Mouse (Mus musculus): ENCODE data around the gene Il2rb. TPM values are rescaled to one million over a fixed set of nuclear protein-coding genes. Genes with fewer than 3 reads are reported as not detected.

The Il2rb gene
- polyA plus RNA-seq, 1 experiment = 0.71 TPM

DNA sequence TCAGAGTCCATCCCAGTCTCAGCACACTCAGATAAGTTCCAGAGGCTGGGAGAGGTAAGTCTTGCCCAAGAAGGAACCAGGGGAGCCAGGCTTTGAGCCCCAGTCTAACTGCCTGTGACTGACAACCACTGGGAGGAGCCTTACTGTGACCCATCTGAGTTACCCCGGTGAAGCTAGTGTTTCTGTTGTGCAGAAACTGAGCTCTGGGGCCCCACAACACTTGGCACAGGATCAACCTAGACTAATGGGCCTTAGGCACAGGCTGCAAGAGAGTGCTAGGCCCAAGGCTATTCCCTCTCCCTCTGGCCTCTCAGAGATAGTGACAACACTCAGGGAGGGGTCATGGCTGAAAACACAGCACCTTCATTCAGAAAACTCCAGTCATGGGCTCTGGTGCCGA, 43.9 kb downstream of the Il2rb start:
- peaks cover 15% of the 10 kb centered on the region for H3K4me1 ChIP-seq (ENCODE audit: control insufficient read depth, insufficient read depth, insufficient read length, low read length)
- H3K27ac ChIP-seq (replicated peaks; ENCODE audit: low read depth, low read length) = no peak overlapping the region
- H3K4me3 ChIP-seq (ENCODE audit: insufficient read depth, low read depth, low read length) = no peak overlapping the region

DNA sequence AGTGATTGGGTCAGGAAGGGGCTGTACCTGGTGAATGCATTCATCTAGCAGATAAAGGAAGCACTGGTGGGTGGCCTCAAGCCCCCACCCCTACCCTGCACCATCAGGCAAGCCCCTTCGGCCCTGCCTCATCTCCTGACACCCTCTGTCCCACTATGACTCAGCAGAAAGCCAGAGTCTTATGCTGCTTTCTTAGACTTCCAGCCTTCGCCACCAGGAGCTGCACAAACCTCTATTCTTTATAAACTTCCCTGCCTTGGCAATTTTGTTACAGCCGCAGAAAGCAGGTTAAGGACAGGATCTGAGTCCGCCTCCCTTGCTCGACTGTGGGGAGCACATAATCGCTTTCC, 44.7 kb downstream of the Il2rb start:
- Histone ChIP-seq H3K4me1 (ENCODE audit: control insufficient read depth, insufficient read depth, insufficient read length, low read length) (peaks cover 15% of the 10 kb centered on the region), H3K27ac (replicated peaks; ENCODE audit: low read depth, low read length) (peak overlapping the region; percentile 37; the same call in 1 of the 2 replicates), H3K4me3 (ENCODE audit: insufficient read depth, low read depth, low read length) (no peak overlapping the region)

DNA sequence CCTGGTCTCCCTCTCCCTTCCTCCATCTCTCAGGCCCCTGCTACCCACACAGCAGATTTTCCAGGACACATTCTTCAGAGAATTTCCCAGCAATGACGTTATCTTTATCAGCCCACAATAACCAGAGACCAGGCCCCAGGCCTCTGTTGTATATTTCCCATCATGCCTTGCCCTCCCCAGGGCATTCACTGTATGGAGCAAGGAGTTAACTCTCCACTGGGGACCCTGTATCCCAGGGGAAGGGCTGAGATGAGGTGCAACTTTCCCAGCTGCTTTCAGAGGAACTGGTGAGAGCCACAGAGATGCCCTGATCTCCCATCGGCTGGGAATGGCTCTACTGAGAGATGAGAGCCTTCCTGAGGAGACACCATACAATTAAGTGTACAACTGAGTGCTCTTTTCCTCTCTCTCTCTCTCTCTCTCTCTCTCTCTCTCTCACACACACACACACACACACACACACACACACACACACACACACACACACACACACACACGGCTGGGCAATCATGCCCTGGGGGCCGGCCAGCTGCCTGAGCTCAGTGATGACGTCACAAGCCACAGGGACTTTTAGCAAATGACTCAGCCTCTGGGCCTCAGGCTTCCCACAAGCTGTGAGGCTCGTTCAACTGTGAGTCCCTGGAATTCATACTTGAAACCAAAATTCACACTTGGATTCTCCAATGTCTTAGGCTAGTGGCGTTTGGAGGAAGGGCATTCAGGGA, 45.2 kb downstream of the Il2rb start:
- Histone ChIP-seq H3K4me1 (ENCODE audit: control insufficient read depth, insufficient read depth, insufficient read length, low read length) (peaks cover 15% of the 10 kb centered on the region), H3K4me3 (ENCODE audit: insufficient read depth, low read depth, low read length) (no peak overlapping the region), H3K27ac (replicated peaks; ENCODE audit: low read depth, low read length) (peak overlapping the region; percentile 47)

DNA sequence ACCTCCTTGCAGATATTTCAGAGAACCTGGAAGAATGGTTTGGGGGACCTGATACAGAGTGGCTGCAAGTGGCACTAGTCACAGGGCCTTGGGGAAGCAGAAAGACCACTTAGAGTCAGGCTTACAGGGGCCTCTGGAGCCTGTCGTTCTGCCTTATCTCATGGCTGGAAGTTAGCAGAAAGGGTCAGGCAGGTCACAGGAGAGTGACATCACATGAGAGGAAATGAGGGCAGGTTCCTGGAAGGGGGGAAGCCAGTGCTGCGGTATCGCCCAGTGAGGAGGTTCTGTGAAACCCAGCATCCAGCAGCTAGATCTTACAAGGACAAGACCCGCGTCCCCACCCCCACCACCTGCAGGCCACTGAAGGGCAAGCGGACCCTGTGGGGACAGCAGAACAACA, 45.9 kb downstream of the Il2rb start:
- no peak overlapping the region for H3K4me3 ChIP-seq (ENCODE audit: insufficient read depth, low read depth, low read length)
- peak overlapping the region; percentile 47 for H3K27ac ChIP-seq (replicated peaks; ENCODE audit: low read depth, low read length)
- H3K4me1 ChIP-seq (ENCODE audit: control insufficient read depth, insufficient read depth, insufficient read length, low read length) = peaks cover 15% of the 10 kb centered on the region

DNA sequence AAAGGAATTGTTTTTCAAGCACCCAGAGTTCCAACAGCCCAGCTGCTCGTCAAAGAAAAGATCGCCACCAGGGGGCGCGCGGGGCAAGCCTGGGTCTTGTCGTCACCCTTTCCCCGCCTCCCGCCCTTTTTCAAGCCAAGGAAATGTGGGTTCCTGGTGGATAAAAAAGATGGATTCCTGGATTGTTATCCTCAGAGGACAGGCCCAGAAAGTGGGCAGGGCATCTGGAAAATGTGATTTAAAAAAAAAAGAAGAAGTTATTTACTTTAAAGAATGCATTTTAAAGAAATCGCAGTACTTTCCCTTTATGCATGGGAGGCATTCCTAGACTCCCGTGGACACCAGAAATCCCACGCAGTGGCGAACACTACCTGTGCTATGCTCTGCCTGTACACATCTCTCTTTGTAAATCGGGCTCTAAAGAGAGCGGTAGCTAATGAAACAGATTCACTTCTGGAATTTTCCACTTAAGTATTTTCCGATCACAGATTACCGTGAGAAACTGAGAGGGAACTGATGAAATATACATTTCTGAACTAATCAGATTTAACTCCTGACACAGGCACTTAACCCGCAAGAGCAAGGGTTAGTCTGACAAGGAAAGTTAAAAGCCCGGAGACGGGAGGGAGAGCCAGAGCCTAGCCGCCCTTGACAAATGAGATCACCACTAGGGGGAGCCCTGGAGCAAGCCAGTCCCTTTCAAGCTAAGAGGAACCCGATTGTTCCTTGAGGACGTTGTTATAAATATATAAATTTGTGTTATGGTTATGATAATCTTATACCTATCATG, 47.1 kb downstream of the Il2rb start:
- peak overlapping the region; percentile 89 for H3K27ac ChIP-seq (replicated peaks; ENCODE audit: low read depth, low read length)
- peak overlapping the region; percentile 50 for H3K4me3 ChIP-seq (ENCODE audit: insufficient read depth, low read depth, low read length)
- H3K4me1 ChIP-seq (ENCODE audit: control insufficient read depth, insufficient read depth, insufficient read length, low read length) = peaks cover 15% of the 10 kb centered on the region

DNA sequence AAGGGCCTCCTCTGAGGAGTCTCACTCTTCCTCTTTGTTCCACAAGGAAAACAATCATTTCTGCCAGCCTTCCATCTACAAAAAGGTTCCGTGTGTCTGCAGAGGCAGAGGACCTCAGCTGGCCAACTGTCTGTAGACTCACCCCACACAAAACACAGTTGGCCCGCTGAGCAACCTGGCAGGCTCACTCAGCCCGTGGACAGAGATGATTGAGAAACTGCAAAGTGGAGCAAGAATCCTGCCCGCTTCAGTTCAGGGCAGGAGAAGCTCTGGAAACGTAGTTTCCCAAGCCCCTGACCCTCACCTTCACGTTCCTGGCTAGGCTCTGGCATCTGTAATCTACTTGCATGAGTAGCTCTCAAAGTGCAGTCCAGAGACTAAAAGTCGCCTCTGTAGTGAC, 48.0 kb downstream of the Il2rb start:
- Histone ChIP-seq H3K4me1 (ENCODE audit: control insufficient read depth, insufficient read depth, insufficient read length, low read length) (peaks cover 15% of the 10 kb centered on the region), H3K27ac (replicated peaks; ENCODE audit: low read depth, low read length) (peak overlapping the region; percentile 43), H3K4me3 (ENCODE audit: insufficient read depth, low read depth, low read length) (no peak overlapping the region)

DNA sequence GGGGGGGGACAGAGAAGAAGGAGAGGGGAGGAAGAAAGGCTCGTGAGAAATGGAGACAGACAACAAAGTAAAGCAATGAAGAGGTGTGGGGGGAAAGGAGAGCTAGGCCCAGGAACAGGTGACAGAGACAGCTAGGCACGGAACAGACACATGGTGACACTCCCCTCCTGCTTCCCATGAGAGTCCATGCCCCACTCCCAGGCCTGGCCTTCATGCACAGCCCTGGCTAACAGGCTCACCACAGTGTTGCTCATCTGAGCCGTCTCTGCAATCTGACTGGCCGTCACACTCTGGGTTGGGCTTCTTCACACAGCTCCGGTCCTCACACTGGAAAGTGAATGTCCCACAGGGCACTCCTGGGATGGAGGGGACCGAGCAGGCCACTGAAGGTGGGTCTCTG, 51.2 kb downstream of the Il2rb start:
- peaks cover 1% of the 10 kb centered on the region; the same call in 1 of the 2 replicates for H3K4me1 ChIP-seq (ENCODE audit: control insufficient read depth, insufficient read depth, insufficient read length, low read length)
- H3K27ac ChIP-seq (replicated peaks; ENCODE audit: low read depth, low read length) = no peak overlapping the region
- no peak overlapping the region for H3K4me3 ChIP-seq (ENCODE audit: insufficient read depth, low read depth, low read length)

DNA sequence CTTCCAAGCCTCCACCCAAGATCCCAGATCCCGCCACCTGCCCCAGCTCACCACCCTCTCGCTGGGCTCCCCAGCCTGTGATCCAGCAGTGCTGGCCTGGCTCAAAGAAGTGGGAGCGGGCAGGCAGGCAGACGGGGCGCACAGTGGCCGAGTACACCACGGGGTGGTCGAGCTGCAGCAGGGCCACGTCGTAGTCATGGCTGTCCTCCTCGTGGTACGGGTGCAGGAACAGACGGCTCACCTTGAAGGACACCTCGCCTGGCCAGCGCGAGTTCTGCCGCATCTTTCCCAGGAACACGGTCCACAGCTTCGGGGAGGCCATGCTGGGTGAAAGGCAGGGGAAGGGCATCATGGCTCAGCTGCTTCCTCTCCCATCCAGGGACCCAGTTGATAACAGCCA, 52.8 kb downstream of the Il2rb start:
- no peak overlapping the region for H3K27ac ChIP-seq (replicated peaks; ENCODE audit: low read depth, low read length)
- no peak overlapping the region for H3K4me3 ChIP-seq (ENCODE audit: insufficient read depth, low read depth, low read length)
- no peaks in the 10 kb centered on the region for H3K4me1 ChIP-seq (ENCODE audit: control insufficient read depth, insufficient read depth, insufficient read length, low read length)

DNA sequence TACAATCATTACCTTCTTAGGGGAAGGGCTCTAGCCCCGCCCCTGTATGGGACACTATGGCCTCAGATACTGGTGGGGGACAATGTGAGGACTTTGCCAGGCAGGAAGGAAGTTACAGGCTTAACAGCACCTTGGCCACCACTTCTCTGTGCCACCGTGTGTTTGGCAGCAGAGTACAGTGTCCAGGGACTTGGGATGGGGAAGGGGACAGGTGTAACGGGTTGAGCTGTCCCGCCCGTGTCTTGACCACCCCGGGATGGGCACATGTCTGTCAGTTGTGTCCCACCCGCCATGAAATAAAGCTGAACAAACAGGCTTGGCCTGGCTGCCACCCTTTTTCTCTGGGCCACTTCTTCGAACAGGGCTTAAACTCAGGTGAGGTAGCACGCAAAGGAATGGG, 56.1 kb downstream of the Il2rb start:
- Histone ChIP-seq H3K4me3 (ENCODE audit: insufficient read depth, low read depth, low read length) (no peak overlapping the region), H3K27ac (replicated peaks; ENCODE audit: low read depth, low read length) (no peak overlapping the region), H3K4me1 (ENCODE audit: control insufficient read depth, insufficient read depth, insufficient read length, low read length) (peaks cover 7% of the 10 kb centered on the region; the same call in 1 of the 2 replicates)

DNA sequence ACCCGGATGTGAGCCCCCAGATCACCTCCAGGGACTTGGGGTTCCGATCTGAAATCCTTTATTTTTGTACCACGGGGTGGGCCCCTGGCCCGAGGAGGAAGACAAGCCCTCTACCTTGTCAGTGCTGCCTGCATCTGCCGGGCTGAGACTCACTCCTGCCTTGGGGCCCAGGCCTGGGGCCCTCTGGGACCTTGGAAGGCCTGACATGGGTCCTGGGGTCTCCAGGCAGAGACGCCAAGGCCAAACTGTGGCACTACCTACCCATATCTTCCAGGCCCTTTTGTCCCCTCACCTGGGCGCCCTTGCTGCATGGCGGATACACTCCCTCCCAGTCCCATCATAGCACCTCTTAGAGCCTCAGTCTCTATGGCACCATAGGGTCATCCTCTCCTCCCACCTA, 56.6 kb downstream of the Il2rb start:
- no peak overlapping the region for H3K27ac ChIP-seq (replicated peaks; ENCODE audit: low read depth, low read length)
- no peak overlapping the region for H3K4me3 ChIP-seq (ENCODE audit: insufficient read depth, low read depth, low read length)
- H3K4me1 ChIP-seq (ENCODE audit: control insufficient read depth, insufficient read depth, insufficient read length, low read length) = peaks cover 7% of the 10 kb centered on the region; the same call in 1 of the 2 replicates

DNA sequence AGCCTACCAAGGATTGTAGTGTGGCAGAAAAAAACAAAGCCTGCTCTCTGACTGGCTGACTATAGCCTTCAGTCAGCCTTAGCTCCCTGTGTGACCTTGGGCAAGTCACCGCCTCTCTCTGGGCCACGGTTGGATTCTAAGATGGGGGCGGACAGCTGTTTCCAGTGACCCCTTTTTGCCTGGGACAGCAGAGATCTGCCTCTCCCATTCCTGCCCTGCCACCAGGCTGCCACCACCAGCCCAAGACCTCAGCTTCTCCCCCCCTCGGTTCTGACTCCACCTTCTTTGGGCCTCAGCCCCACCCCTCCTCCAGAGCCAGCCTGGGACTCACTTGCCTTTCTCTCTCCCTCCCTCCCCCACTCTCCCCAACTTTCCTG, 57.1 kb downstream of the Il2rb start:
- Histone ChIP-seq H3K27ac (replicated peaks; ENCODE audit: low read depth, low read length) (no peak overlapping the region), H3K4me3 (ENCODE audit: insufficient read depth, low read depth, low read length) (no peak overlapping the region)

DNA sequence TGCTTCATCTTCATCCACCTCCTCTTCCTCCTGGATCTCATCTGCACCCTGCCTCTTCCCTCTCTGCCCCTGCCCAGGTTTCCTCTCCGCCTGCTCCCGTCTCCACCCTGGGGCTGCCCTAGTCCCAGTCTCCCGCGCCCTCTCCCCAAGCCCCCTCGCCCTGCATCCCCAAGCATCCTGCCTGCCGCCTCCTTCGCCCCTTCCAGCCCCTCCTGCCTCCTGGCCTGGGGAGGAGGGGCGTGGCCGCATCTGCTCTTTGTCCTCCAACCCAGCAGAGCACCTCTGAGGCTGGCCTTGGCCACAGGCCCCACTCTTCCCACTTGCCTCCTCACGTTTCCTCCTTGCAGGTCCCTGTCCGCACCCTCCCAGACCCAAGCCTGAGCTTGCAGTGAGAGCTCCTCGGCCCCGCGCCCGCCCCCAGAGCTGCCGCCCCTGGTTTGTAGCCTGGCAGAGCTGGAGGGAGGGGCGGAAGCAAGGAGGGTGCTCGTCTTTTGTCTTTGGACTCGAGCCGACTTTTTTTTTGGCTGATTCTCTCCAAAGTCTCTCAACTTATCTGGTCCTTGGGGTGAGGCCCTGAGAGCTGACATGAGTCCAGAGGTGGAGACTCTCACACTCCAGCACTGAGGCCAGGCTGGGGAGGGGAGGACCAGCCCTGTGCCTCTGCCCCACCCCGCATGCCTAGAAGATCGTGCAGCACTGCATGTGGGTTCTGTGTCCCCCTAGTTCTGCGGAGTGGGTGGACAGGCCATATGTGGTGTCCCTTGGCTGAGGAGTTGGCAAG, 57.6 kb downstream of the Il2rb start:
- no peak overlapping the region for H3K27ac ChIP-seq (replicated peaks; ENCODE audit: low read depth, low read length)
- H3K4me1 ChIP-seq (ENCODE audit: control insufficient read depth, insufficient read depth, insufficient read length, low read length) = peaks cover 7% of the 10 kb centered on the region; the same call in 1 of the 2 replicates
- no peak overlapping the region for H3K4me3 ChIP-seq (ENCODE audit: insufficient read depth, low read depth, low read length)

More for the DNA sequence above, 57.1 kb downstream of the Il2rb start:
- H3K4me1 ChIP-seq (ENCODE audit: control insufficient read depth, insufficient read depth, insufficient read length, low read length) = peaks cover 7% of the 10 kb centered on the region; the same call in 1 of the 2 replicates

DNA sequence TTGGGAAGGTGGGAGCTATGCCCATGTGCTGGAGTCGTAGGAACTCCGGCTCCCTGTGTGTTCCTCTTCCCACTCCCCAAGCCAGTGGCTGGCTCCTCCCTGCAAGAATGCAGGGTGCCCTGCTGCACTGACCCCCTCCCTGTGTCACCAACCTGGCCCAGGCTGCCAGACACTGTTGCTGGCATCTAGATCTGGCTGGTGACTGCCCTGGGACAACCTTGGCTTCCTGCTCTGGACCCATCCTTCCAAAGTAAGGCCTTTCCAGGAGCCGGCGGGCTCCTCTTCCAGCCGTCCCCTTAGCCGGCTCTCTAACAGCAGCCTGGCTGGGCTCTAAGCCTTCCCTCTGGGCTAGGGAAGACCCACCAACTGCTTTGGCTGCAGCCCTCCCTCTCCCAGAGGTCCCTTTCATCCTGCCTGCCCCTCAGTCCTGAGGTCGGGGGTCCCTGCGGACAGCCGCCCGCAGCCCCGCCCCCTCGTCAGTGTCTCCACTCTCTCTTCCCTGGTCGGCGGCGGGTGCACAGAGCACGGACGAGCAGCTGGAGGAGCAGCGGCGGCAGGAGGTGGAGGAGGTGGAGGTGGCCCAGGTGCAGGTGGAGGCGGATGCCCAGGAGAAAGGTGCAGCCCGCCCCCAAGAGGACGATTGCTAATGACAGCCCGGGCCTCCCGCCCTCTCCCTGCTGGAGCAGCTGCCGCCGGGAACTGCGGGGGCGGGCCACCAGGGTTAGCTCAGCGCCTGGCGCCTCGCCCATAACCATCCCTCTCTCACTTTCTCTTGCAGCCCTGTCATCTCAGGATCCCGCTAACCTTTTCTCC, 58.5 kb downstream of the Il2rb start:
- peaks cover 12% of the 10 kb centered on the region for H3K4me1 ChIP-seq (ENCODE audit: control insufficient read depth, insufficient read depth, insufficient read length, low read length)
- no peak overlapping the region for H3K27ac ChIP-seq (replicated peaks; ENCODE audit: low read depth, low read length)
- H3K4me3 ChIP-seq (ENCODE audit: insufficient read depth, low read depth, low read length) = no peak overlapping the region

DNA sequence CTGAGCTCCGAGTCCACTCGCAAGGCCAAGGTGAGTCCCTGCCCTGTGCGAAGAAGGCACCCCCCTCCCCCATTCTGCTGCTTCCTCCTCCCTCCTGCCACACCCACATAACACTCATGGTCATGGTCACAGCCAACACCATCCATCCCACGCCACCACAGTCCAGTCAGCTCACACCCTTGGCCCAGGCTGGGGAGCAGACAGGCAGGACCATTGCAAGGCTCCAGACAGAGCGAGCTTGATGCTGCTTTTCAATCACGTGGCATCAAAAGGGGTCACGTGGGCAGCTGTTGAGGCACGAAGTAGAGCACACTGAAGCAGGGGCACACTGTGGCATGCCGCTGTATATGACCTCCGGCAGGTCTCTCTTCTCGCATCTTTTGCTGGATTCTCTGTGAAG, 59.4 kb downstream of the Il2rb start:
- Histone ChIP-seq H3K4me3 (ENCODE audit: insufficient read depth, low read depth, low read length) (no peak overlapping the region), H3K27ac (replicated peaks; ENCODE audit: low read depth, low read length) (no peak overlapping the region), H3K4me1 (ENCODE audit: control insufficient read depth, insufficient read depth, insufficient read length, low read length) (peaks cover 18% of the 10 kb centered on the region)
